Mouse (Mus musculus) megakaryocyte, adult 5-6 weeks (primary cell): Measurements from ENCODE around the gene Aurkaip1. TPM values are rescaled to one million over a fixed set of nuclear protein-coding genes. Genes with fewer than 3 reads are reported as not detected.
A peak's percentile ranks its signal among the peaks of the same experiment; 100 is the strongest.
"Not testable (repeated sequence)": the region's sequence is repeated elsewhere in the genome, so short reads cannot be mapped to it uniquely, and the experiment has no call there.

Experiments used
- ATAC-seq: 2 replicates; pipeline ENCODE4 v1.8.0; 2016; ENCODE audit warnings: mild to moderate bottlenecking, inconsistent platforms; ENCODE audit not compliant: poor library complexity, severe bottlenecking
- total RNA-seq, 2 experiments: library from RNA; stranded (forward) in 1 of 2; stranded (reverse) in 1 of 2; fragments of 153-499, 151-499 nt in 1 of 2; fragments of 221-1000, 200-1000 nt in 1 of 2; gene quantifications; 2 replicates each; pipeline versions ENCODE4 v1.2.3 to v1.2.4; 2015 to 2017

The Aurkaip1 gene
- 99.7 and 101 TPM in 2 replicates for total RNA-seq (2015)
- 131 and 143 TPM in 2 replicates for total RNA-seq (2017)

GRCm38 (mm10) chr4:155831205-155831766, at the start of gene Aurkaip1:
Aurkaip1 (plus strand) TSS chr4:155831272.
- peak; percentile 85 for ATAC-seq

- no peak for ATAC-seq
Observed at GRCm38 (mm10) chr4:155783486-155784080, 47.5 kb upstream of the Aurkaip1 start.

DNA sequence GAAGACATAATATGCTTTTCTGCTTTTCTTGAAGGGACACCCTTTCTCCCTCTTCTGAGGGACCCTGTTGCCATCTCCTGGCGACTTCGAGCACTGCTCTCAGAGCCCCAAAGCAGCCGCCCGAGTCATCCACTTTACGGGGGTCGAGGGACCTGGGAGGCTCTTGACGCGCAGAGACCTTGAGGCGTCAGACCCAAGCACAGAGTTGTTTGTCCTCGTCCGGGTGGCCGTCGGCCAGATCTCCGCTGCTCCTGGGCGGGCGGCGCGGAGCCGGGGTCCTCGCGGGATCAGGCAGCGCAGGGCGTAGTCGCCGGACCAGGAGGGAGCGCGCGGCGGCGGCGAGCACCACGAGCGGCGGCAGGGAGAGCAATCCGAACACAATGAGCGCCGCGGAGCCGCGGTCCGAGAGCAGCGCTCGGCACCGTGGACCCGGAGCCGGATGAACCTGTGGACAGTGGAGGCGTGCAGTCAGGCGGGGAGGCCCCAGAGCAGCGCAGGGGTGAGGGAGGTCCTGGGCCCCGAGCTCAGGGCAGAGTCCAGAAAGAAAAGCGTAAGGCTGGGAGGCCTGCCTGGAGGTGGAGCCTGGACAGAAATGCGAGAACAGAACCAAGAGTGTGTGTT, 46.9 kb upstream of the Aurkaip1 start:
- ATAC-seq: peak; percentile 80

DNA sequence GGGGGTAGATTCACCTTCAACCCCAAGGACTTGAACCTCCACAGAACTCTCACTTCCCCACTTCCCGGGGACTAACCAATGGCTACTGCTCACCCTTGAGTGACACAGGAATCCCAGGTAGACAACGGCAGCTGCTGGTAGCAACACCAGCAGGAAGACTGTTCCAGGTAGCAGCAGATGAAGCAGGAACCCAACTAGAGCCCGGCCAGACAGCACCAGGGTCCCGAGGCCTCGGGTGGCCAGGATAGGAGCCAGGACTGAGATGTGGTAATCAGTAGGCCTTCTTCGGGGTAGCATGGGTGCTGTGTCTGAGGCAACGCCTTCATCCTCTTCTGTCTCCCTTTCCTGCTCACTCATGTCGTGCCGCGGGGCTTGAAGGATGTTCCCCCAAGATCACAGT, 45.8 kb upstream of the Aurkaip1 start:
- no peak for ATAC-seq

- no peak for ATAC-seq
Observed at GRCm38 (mm10) chr4:155785819-155786218, 45.3 kb upstream of the Aurkaip1 start, which contains the start of gene Tmem88b. Tmem88b (minus strand) TSS chr4:155785874.

GRCm38 (mm10) chr4:155788300-155788699, 42.8 kb upstream of the Aurkaip1 start:
- ATAC-seq: no peak

GRCm38 (mm10) chr4:155788833-155789232, 42.2 kb upstream of the Aurkaip1 start:
- ATAC-seq: not testable (repeated sequence)

- no peak for ATAC-seq
Observed at GRCm38 (mm10) chr4:155790021-155790489, 41.0 kb upstream of the Aurkaip1 start, which contains the start of gene Ankrd65. Ankrd65 (plus strand) TSS chr4:155790439.

DNA sequence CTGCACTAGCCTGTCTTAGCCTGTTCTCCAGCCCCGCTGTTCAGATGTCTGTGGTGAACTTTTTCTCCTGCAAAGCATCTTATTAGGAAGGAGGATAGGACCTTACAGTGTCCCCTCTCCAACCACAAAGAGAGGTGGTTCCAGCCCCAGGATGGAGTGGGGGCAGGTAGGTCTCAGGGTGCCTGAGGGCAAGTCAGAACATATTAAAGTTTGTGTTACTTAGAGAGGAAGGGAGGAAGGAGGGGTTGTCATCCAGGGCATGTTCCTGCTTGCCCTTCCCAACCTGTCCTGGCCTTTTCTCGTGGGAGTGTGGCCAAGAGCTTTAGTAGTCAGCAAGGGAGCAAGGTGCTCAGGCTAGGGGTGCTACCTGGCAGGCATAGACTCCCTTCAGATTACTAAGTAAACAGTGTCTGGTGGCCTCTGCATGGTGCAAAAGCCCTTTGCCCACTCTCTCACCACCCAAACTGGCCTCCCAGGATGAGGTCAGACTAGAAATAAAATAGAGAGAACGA, 40.4 kb upstream of the Aurkaip1 start:
- ATAC-seq: no peak

DNA sequence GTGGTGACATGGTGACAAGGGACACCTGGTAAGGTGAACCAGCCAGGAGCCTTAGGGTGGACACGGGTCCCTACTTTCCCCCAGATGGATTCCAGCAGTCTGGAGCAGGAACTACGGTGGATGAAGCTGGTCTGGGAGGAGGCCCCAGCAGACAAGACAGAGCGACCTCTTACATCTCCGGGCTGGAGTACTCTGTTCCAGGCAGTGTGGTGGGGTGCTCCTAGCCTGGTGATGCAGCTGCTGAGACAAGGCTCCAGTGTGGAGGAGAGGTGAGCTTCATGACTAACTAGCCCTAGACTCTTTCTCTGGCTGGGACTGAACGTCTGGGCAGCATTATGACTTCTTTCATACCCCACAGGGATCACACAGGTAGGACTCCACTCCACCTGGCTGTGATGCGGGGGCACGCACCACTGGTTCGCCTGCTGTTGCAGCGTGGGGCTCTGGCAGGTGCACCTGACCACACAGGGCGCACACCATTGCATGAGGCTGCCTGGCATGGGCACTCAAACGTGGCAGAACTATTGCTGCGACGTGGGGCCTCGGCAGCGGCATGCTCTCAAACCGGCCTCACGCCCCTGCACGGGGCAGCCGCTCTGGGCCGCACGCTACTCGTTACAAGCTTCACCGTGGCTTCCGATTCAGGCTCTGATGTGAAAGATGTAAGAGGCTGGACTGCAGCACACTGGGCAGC, 39.7 kb upstream of the Aurkaip1 start:
- ATAC-seq: no peak

- no peak for ATAC-seq
Observed at GRCm38 (mm10) chr4:155793730-155794129, 37.3 kb upstream of the Aurkaip1 start.

DNA sequence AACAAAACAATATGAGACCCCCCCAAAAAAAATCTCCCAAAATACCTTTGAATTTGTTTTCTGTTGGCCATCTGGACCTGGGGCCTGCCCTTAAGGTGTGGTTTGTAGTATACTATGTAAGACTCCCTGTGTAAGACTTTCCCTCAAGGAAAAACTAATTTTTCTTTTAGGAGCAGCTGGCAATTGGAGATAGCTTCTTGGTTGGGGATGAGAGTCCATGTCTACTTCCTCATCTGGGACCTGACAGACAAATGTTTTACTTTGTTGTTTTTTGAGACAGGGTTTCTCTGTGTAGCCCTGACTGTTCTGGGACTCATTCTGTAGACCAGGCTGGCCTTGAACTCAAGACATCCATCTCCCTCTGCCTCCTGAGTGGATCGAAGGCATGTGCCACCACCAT, 29.0 kb upstream of the Aurkaip1 start:
- no peak for ATAC-seq

DNA sequence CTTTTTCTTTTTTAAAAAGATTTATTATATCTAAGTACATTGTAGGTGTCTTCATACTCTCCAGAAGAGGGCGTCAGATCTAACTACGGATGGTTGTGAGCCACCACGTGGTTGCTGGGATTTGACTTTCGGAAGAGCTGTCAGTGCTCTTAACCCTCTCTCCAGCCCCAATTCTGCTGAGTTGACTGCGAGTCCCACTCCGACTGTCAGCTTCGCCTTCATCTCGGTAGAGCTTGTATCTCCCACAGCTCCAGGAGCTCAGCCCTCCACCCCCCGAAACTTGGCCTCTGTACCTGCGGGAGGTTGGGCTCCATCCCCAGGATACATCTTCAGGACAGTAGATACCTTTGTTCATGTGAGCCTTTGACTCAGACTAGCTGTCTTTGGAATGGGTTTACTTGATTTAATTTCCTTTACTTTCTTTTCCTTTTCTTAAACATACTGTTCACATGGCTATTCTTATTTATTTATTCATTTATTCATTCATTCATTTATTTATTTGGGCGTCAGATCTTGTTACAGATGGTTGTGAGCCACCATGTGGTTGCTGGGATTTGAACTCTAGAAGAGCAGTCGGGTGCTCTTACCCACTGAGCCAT, 28.2 kb upstream of the Aurkaip1 start, which contains the start of gene Mrpl20:
TSS of gene Mrpl20 (plus strand) at position 138 of the 599 bp plus-strand sequence.
- 0 out of 2 replicates have a peak, but pooled peaks have one; percentile 20 for ATAC-seq

GRCm38 (mm10) chr4:155803340-155804041, 27.6 kb upstream of the Aurkaip1 start:
- ATAC-seq: peak; percentile 100

DNA sequence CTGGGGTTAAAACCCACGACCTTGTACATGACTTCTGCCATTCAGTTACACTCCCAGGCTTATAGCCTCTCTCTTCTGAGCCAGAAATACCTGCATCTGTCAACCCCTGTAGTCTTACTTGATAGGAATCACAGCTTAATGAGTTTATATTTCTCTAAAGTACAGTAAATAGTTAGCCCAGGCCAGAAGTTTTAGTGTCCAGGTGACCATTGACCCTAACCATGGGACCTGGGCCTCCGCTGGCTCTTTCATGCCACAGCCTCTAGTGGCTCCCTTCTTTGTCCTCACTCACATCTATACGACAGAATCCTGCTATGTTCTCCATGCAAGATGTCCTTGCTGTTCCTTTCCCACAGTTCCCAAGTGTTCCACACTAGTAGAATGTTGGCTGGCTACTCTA, 23.2 kb upstream of the Aurkaip1 start:
- no peak for ATAC-seq

GRCm38 (mm10) chr4:155811929-155812664, 19.0 kb upstream of the Aurkaip1 start, which contains the start of gene Ccnl2:
Ccnl2 (plus strand) TSS chr4:155812489.
- peak; percentile 100 for ATAC-seq

GRCm38 (mm10) chr4:155812665-155813181, 18.3 kb upstream of the Aurkaip1 start:
- ATAC-seq: peak; percentile 16; the same call in 1 of the 2 replicates

DNA sequence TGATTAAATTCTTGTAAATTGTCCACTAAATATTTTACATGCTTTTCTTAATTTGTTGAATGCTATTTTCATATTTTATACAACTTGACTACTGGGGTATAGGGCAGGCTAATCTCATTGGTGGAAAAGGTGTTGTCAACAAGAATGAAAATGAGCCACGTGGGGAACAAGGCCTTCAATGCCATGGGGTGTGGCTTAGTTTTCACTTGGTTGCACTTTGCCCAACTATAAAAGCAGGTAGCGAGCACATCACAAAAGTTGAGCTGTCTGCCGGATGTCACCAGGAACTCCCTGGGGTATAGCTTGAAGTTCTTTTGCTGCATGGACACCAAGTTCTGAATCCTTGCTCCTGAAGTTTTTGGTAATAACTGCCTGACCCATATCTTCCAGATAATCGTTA, 13.5 kb upstream of the Aurkaip1 start:
- no peak for ATAC-seq

DNA sequence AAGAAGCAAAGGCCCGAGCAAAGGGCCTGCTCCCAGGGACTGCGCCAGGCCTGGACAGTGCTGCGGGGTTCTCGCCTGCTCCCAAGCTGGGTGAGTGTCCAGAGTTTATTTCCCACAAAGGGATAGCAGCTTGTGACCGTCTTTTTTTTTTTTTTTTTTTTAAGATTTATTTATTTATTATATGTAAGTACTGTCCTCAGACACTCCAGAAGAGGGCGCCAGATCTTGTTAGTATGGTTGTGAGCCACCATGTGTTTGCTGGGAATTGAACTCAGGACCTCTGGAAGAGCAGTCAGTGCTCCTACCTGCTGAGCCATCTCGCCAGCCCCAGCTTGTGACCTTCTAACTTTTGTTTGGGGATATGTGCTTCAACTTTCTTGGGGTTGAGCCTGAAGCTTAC, 10.0 kb upstream of the Aurkaip1 start:
- ATAC-seq: no peak
